Mouse (Mus musculus): Measurements from ENCODE around the gene Samt3. TPM values are rescaled to one million over a fixed set of nuclear protein-coding genes. Genes with fewer than 3 reads are reported as not detected.

The Samt3 gene
- not detected in 2 replicates for polyA plus RNA-seq (2016; fragmentation: Nextera tagmentation; extraction: Ambion mirVana)

- Histone ChIP-seq H3K4me2 (replicated peaks) (no peak within 1 kb of the TSS), H3K27me3 (no peaks in the 10 kb centered on the region), H3K9ac (replicated peaks) (no peak within 1 kb of the TSS), H3K9me3 (no peaks in the 10 kb centered on the region), H3K4me3 (no peak within 1 kb of the TSS), H3K27ac (replicated peaks) (no peak within 1 kb of the TSS), H3K36me3 (no peaks in the 10 kb centered on the region), H3K4me1 (no peaks in the 10 kb centered on the region)
- ATAC-seq (ENCODE audit: low FRiP score, low read depth) = no peak
Measured at GRCm38 (mm10) chrX:86043899-86044298, at the start of gene Samt3. Gene Samt3 (plus strand): TSS chrX:86044199.

GRCm38 (mm10) chrX:86016591-86016990 is 27.4 kb upstream of the Samt3 start:
- Histone ChIP-seq H3K4me2 (replicated peaks) (no peak overlapping the region), H3K36me3 (no peaks in the 10 kb centered on the region), H3K27me3 (no peaks in the 10 kb centered on the region), H3K9me3 (no peaks in the 10 kb centered on the region), H3K4me1 (no peaks in the 10 kb centered on the region), H3K4me3 (no peak overlapping the region), H3K9ac (replicated peaks) (no peak overlapping the region), H3K27ac (replicated peaks) (no peak overlapping the region)
- WGBS = 27% methylated on average over 1 of the region's 1 CpGs
- no peak for ATAC-seq (ENCODE audit: low FRiP score, low read depth)

- Histone ChIP-seq H3K27me3 (no peaks in the 10 kb centered on the region), H3K4me3 (no peak overlapping the region), H3K9ac (replicated peaks) (no peak overlapping the region), H3K9me3 (no peaks in the 10 kb centered on the region), H3K27ac (replicated peaks) (no peak overlapping the region), H3K4me1 (no peaks in the 10 kb centered on the region), H3K36me3 (no peaks in the 10 kb centered on the region), H3K4me2 (replicated peaks) (no peak overlapping the region)
- ATAC-seq (ENCODE audit: low FRiP score, low read depth) = no peak
- WGBS = 86% methylated on average over 1 of the region's 1 CpGs
Measured at GRCm38 (mm10) chrX:86088672-86089071, 44.7 kb downstream of the Samt3 start.

Other genes starting within 250 kb of the Samt3 start
- not detected in 2 replicates for gene 5430427O19Rik, start 173.8 kb upstream of the Samt3 start, polyA plus RNA-seq (2016; fragmentation: Nextera tagmentation; extraction: Ambion mirVana)
- 0.19 and 0.79 TPM in 2 replicates for gene Nr0b1, start 147.6 kb downstream of the Samt3 start, polyA plus RNA-seq (2016; fragmentation: Nextera tagmentation; extraction: Ambion mirVana)

Data from midbrain, embryonic 12.5 days (tissue).